Mouse (Mus musculus) urinary bladder, postnatal 25 days (tissue): ENCODE data around the gene Fbxo21.

Source experiments
- DNase-seq: peaks from one replicate; pipeline ENCODE4 v3.0.0; 2022; ENCODE audit warnings: low spot score

The Fbxo21 gene

GRCm38 (mm10) chr5:117976657-117977500 is at the start of gene Fbxo21:
TSS of gene Fbxo21 (plus strand) at chr5:117976730.
- peak; percentile 97 for DNase-seq

- DNase-seq = no peak
Measured at GRCm38 (mm10) chr5:117928553-117928952, 48.0 kb upstream of the Fbxo21 start.

- DNase-seq = no peak
Measured at GRCm38 (mm10) chr5:117932222-117932621, 44.3 kb upstream of the Fbxo21 start.

GRCm38 (mm10) chr5:117932862-117933261 is 43.7 kb upstream of the Fbxo21 start:
- DNase-seq = peak; percentile 84

- DNase-seq = no peak
Measured at GRCm38 (mm10) chr5:117936346-117936745, 40.2 kb upstream of the Fbxo21 start.

- no peak for DNase-seq
Measured at GRCm38 (mm10) chr5:117937186-117937585, 39.3 kb upstream of the Fbxo21 start.

GRCm38 (mm10) chr5:117938182-117938581 is 38.3 kb upstream of the Fbxo21 start:
- DNase-seq = peak; percentile 55

- DNase-seq = no peak
Measured at GRCm38 (mm10) chr5:117939402-117939801, 37.1 kb upstream of the Fbxo21 start.

GRCm38 (mm10) chr5:117941552-117941951 is 35.0 kb upstream of the Fbxo21 start:
- no peak for DNase-seq

- peak; percentile 29 for DNase-seq
Measured at GRCm38 (mm10) chr5:117946605-117947004, 29.9 kb upstream of the Fbxo21 start.

- DNase-seq = no peak
Measured at GRCm38 (mm10) chr5:117949393-117949792, 27.1 kb upstream of the Fbxo21 start.

- no peak for DNase-seq
Measured at GRCm38 (mm10) chr5:117953893-117954292, 22.6 kb upstream of the Fbxo21 start.

- no peak for DNase-seq
Measured at GRCm38 (mm10) chr5:117954429-117954828, 22.1 kb upstream of the Fbxo21 start.

GRCm38 (mm10) chr5:117955675-117956420 is 20.7 kb upstream of the Fbxo21 start:
- peak; percentile 13 for DNase-seq

- DNase-seq = no peak
Measured at GRCm38 (mm10) chr5:117964750-117965149, 11.8 kb upstream of the Fbxo21 start.

- no peak for DNase-seq
Measured at GRCm38 (mm10) chr5:117966956-117967355, 9.6 kb upstream of the Fbxo21 start.

GRCm38 (mm10) chr5:117967659-117968069 is 8.9 kb upstream of the Fbxo21 start:
- DNase-seq = no peak

- DNase-seq = no peak
Measured at GRCm38 (mm10) chr5:117969681-117970427, 6.7 kb upstream of the Fbxo21 start.

- no peak for DNase-seq
Measured at GRCm38 (mm10) chr5:117976263-117976656, 270 bp upstream of the Fbxo21 start.

GRCm38 (mm10) chr5:117977501-117978158 is 1.1 kb downstream of the Fbxo21 start:
- DNase-seq = no peak

GRCm38 (mm10) chr5:117978159-117978697 is 1.7 kb downstream of the Fbxo21 start:
- DNase-seq = no peak

- no peak for DNase-seq
Measured at GRCm38 (mm10) chr5:117979082-117979481, 2.6 kb downstream of the Fbxo21 start.
